Mouse (Mus musculus): ENCODE data around the gene Cdh4. TPM values are rescaled to one million over a fixed set of nuclear protein-coding genes. Genes with fewer than 3 reads are reported as not detected.

Gene Cdh4
- polyA plus RNA-seq, 1 experiment: 3.2 TPM

- TF ChIP-seq CTCF (IDR thresholded peaks at IDR 0.05; ENCODE audit: borderline replicate concordance, insufficient read depth, low read length): no peak
- TF ChIP-seq POLR2A (IDR thresholded peaks at IDR 0.05; ENCODE audit: low read depth, low read length): no peak
These were observed 138.2 kb downstream of the Cdh4 start for GRCm38 (mm10) chr2:179580415-179580814.

DNA sequence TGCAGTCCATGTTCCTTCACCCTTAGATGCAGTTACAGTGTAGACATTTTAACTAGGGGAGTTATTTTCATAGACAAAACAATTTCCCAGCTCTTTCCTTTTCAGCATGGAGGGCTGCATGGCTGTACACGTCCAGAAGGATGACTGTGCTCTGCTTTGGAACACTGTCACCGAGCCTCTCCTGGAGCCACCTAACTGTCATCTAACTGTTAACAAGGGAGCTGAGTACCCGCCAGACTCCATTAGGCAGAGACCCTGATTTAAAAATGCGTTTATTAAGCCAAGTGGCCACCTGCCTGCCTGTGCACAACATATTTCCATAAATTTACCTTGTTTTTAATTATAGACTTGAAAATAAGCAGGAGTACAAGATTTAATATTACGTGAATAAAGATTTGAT, 138.8 kb downstream of the Cdh4 start:
- TF ChIP-seq CTCF (IDR thresholded peaks at IDR 0.05; ENCODE audit: borderline replicate concordance, insufficient read depth, low read length): no peak
- Histone ChIP-seq H3K4me1 (ENCODE audit: control insufficient read depth, insufficient read depth, low read length) (no peaks in the 10 kb centered on the region), H3K4me3 (ENCODE audit: insufficient read depth, low read length) (no peak overlapping the region), H3K27ac (ENCODE audit: insufficient read depth, low read length) (no peak overlapping the region)

More at GRCm38 (mm10) chr2:179580415-179580814, 138.2 kb downstream of the Cdh4 start:
- H3K27ac ChIP-seq (ENCODE audit: insufficient read depth, low read length): no peak overlapping the region
- H3K4me1 ChIP-seq (ENCODE audit: control insufficient read depth, insufficient read depth, low read length): no peaks in the 10 kb centered on the region
- H3K4me3 ChIP-seq (ENCODE audit: insufficient read depth, low read length): no peak overlapping the region

GRCm38 (mm10) chr2:179582966-179583365, 140.7 kb downstream of the Cdh4 start:
- TF ChIP-seq POLR2A (IDR thresholded peaks at IDR 0.05; ENCODE audit: low read depth, low read length): no peak
- TF ChIP-seq CTCF (IDR thresholded peaks at IDR 0.05; ENCODE audit: borderline replicate concordance, insufficient read depth, low read length): no peak
- Histone ChIP-seq H3K4me1 (ENCODE audit: control insufficient read depth, insufficient read depth, low read length) (no peaks in the 10 kb centered on the region; the same call in 1 of the 2 replicates), H3K27ac (ENCODE audit: insufficient read depth, low read length) (no peak overlapping the region), H3K4me3 (ENCODE audit: insufficient read depth, low read length) (no peak overlapping the region)

DNA sequence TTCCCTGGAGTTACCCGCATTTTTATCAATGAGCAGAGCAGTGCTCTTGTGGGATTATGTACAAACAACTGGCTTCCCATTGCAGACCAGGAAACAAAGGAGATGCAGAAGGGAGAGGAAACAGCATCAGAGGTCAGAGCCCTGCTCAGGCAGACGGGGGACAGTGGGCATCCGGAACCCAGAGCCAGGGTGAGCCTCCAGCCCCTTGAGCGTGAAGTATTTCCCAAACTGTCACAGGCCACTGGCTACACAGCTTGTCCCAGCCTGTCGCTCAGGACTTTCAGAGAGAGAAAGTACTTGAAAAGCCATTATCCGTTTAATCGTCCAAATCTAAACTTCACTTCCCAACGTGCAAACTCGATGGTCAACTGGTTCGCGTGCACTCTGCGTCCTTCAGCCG, 142.4 kb downstream of the Cdh4 start:
- TF ChIP-seq CTCF (IDR thresholded peaks at IDR 0.05; ENCODE audit: borderline replicate concordance, insufficient read depth, low read length) (no peak), POLR2A (IDR thresholded peaks at IDR 0.05; ENCODE audit: low read depth, low read length) (no peak)
- no peak overlapping the region for H3K4me3 ChIP-seq (ENCODE audit: insufficient read depth, low read length)
- H3K4me1 ChIP-seq (ENCODE audit: control insufficient read depth, insufficient read depth, low read length): no peaks in the 10 kb centered on the region; the same call in 1 of the 2 replicates
- no peak overlapping the region for H3K27ac ChIP-seq (ENCODE audit: insufficient read depth, low read length)

DNA sequence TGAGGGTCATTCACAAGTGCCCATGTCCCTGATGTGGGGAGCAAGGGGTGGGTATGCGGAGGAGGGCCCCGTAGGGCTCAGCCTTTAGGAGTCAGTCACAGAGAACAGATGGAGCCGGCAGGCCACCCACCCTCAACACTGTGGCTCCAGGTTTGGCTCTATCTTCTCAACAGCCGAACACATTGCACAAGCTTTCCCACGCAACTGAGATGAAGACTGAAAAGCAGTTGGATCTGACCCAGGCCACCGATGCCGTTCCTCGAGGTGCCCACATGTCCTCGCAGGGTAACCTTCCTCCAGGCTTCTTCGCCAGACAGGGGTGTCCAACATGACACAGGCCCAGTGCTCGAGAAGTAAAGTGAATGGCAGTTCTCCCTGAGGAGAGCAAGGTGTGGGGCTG, 144.2 kb downstream of the Cdh4 start:
- TF ChIP-seq CTCF (IDR thresholded peaks at IDR 0.05; ENCODE audit: borderline replicate concordance, insufficient read depth, low read length): no peak
- no peak for TF ChIP-seq POLR2A (IDR thresholded peaks at IDR 0.05; ENCODE audit: low read depth, low read length)
- Histone ChIP-seq H3K4me3 (ENCODE audit: insufficient read depth, low read length) (no peak overlapping the region), H3K4me1 (ENCODE audit: control insufficient read depth, insufficient read depth, low read length) (no peaks in the 10 kb centered on the region; the same call in 1 of the 2 replicates), H3K27ac (ENCODE audit: insufficient read depth, low read length) (no peak overlapping the region)

- no peak overlapping the region for H3K4me3 ChIP-seq (ENCODE audit: insufficient read depth, low read length)
- H3K27ac ChIP-seq (ENCODE audit: insufficient read depth, low read length): no peak overlapping the region
- TF ChIP-seq CTCF (IDR thresholded peaks at IDR 0.05; ENCODE audit: borderline replicate concordance, insufficient read depth, low read length) (no peak), POLR2A (IDR thresholded peaks at IDR 0.05; ENCODE audit: low read depth, low read length) (no peak)
- H3K4me1 ChIP-seq (ENCODE audit: control insufficient read depth, insufficient read depth, low read length): no peaks in the 10 kb centered on the region; the same call in 1 of the 2 replicates
These were observed 144.8 kb downstream of the Cdh4 start for GRCm38 (mm10) chr2:179587069-179587468.

GRCm38 (mm10) chr2:179591661-179592060, 149.4 kb downstream of the Cdh4 start:
- no peak for TF ChIP-seq POLR2A (IDR thresholded peaks at IDR 0.05; ENCODE audit: low read depth, low read length)
- TF ChIP-seq CTCF (IDR thresholded peaks at IDR 0.05; ENCODE audit: borderline replicate concordance, insufficient read depth, low read length): no peak
- H3K4me1 ChIP-seq (ENCODE audit: control insufficient read depth, insufficient read depth, low read length): no peaks in the 10 kb centered on the region; the same call in 1 of the 2 replicates
- H3K4me3 ChIP-seq (ENCODE audit: insufficient read depth, low read length): no peak overlapping the region
- H3K27ac ChIP-seq (ENCODE audit: insufficient read depth, low read length): no peak overlapping the region

GRCm38 (mm10) chr2:179595013-179595412, 152.8 kb downstream of the Cdh4 start:
- no peak overlapping the region for H3K4me3 ChIP-seq (ENCODE audit: insufficient read depth, low read length)
- TF ChIP-seq CTCF (IDR thresholded peaks at IDR 0.05; ENCODE audit: borderline replicate concordance, insufficient read depth, low read length) (no peak), POLR2A (IDR thresholded peaks at IDR 0.05; ENCODE audit: low read depth, low read length) (no peak)
- no peak overlapping the region for H3K27ac ChIP-seq (ENCODE audit: insufficient read depth, low read length)
- no peaks in the 10 kb centered on the region for H3K4me1 ChIP-seq (ENCODE audit: control insufficient read depth, insufficient read depth, low read length)

DNA sequence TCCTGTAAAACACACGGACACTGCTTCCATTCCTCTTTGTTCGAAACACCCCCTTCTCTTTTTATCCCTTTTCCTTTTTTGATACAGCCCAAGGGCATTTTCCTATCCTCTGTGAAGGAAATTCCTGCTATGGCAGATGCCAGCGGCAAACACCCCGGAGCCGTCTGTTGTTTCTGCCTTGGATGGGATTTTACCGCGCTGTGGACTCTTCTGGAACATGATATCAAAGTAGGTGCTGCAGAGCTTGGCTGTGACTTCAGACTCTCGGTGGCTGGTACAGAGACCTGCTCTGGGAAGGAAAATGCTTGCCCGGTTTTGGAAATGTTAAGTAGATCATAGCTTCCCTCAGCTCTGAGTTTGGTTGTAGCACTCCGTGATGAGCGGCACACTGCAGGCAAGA, 156.7 kb downstream of the Cdh4 start:
- Histone ChIP-seq H3K4me3 (ENCODE audit: insufficient read depth, low read length) (no peak overlapping the region), H3K27ac (ENCODE audit: insufficient read depth, low read length) (no peak overlapping the region), H3K4me1 (ENCODE audit: control insufficient read depth, insufficient read depth, low read length) (no peaks in the 10 kb centered on the region)
- TF ChIP-seq POLR2A (IDR thresholded peaks at IDR 0.05; ENCODE audit: low read depth, low read length) (no peak), CTCF (IDR thresholded peaks at IDR 0.05; ENCODE audit: borderline replicate concordance, insufficient read depth, low read length) (no peak)

- H3K4me1 ChIP-seq (ENCODE audit: control insufficient read depth, insufficient read depth, low read length): no peaks in the 10 kb centered on the region
- H3K27ac ChIP-seq (ENCODE audit: insufficient read depth, low read length): no peak overlapping the region
- no peak for TF ChIP-seq CTCF (IDR thresholded peaks at IDR 0.05; ENCODE audit: borderline replicate concordance, insufficient read depth, low read length)
- TF ChIP-seq POLR2A (IDR thresholded peaks at IDR 0.05; ENCODE audit: low read depth, low read length): no peak
These were observed 157.7 kb downstream of the Cdh4 start for GRCm38 (mm10) chr2:179599886-179600285.

DNA sequence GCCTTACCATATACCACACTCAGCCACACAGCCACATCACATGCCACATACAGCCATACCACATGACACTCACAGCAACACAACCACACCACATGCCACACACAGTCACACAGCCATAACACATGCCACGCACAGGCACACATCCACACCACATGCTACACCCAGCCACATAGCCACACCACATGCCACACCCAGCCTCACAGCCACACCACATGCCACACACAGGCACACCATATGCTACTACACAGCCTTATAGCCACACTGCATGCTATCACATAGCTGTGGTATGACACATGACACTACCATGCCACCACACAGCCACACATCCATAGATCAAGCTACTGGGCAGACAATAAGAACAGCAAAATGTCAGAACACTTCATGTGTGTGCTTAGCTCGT, 158.1 kb downstream of the Cdh4 start:
- Histone ChIP-seq H3K27ac (ENCODE audit: insufficient read depth, low read length) (no peak overlapping the region), H3K4me1 (ENCODE audit: control insufficient read depth, insufficient read depth, low read length) (no peaks in the 10 kb centered on the region), H3K4me3 (ENCODE audit: insufficient read depth, low read length) (no peak overlapping the region)
- TF ChIP-seq POLR2A (IDR thresholded peaks at IDR 0.05; ENCODE audit: low read depth, low read length) (no peak), CTCF (IDR thresholded peaks at IDR 0.05; ENCODE audit: borderline replicate concordance, insufficient read depth, low read length) (no peak)

More at GRCm38 (mm10) chr2:179599886-179600285, 157.7 kb downstream of the Cdh4 start:
- H3K4me3 ChIP-seq (ENCODE audit: insufficient read depth, low read length): no peak overlapping the region

Measured in embryonic fibroblast, embryonic 13.5 days (primary cell).